In the genomic region with DNA sequence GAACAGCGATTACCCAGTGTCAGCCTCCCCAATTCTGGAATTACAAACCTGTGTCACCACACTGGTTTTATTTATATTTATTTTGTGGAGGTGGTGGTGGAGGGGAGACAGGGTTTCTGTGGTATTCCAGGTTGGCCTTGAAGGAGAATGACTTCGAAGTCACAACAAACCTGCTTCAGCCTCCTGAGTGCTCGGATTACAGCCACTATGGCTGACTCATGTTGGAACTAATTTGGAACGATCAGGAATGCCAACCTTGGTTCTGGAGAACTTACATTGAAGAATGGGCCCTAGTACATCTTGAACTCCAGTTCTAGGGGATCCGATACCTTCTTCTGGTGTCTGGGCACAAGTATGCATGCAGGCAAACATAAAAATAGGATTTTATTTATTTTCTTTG, we compare ENCODE assay signal across 7 mouse cellular contexts. TPM values are rescaled to one million over a fixed set of nuclear protein-coding genes. Genes with fewer than 3 reads are reported as not detected.
A peak's percentile ranks its signal among the peaks of the same experiment; 100 is the strongest.
DNase-seq lines count a peak whose midpoint lies in the region; ATAC-seq and TF ChIP-seq lines count a peak whose summit lies in the region.

No protein-coding gene starts in this region.

- no peak overlapping the region for H3K27ac ChIP-seq in lung, postnatal 0 days (ENCODE audit: low read length)
- H3K27ac ChIP-seq in forebrain, embryonic 15.5 days (replicated peaks) = peak overlapping the region; percentile 100; the same call in 1 of the 2 replicates
- no peak overlapping the region for H3K27ac ChIP-seq in limb, embryonic 12.5 days
- no peak overlapping the region for H3K27ac ChIP-seq in stomach, embryonic 16.5 days (ENCODE audit: low read length)

- TF ChIP-seq CTCF in lung, postnatal 0 days (IDR thresholded peaks at IDR 0.05) = no peak

- no peaks in the 10 kb centered on the region for H3K27me3 ChIP-seq in lung, postnatal 0 days (replicated peaks; ENCODE audit: insufficient read depth, low read length)
- H3K27me3 ChIP-seq in forebrain, embryonic 15.5 days = no peaks in the 10 kb centered on the region
- no peaks in the 10 kb centered on the region for H3K27me3 ChIP-seq in limb, embryonic 12.5 days
- no peaks in the 10 kb centered on the region for H3K27me3 ChIP-seq in stomach, embryonic 16.5 days (ENCODE audit: control insufficient read depth, insufficient read depth, low read length)

- peaks cover 2% of the 10 kb centered on the region; the same call in 1 of the 2 replicates for H3K4me1 ChIP-seq in lung, postnatal 0 days (ENCODE audit: insufficient read depth, low read depth, low read length)
- H3K4me1 ChIP-seq in forebrain, embryonic 15.5 days = peaks cover 27% of the 10 kb centered on the region
- H3K4me1 ChIP-seq in limb, embryonic 12.5 days (replicated peaks) = peaks cover 10% of the 10 kb centered on the region; the same call in 1 of the 2 replicates
- H3K4me1 ChIP-seq in stomach, embryonic 16.5 days (ENCODE audit: control insufficient read depth, insufficient read depth, low read length) = 0 out of 2 replicates have a peak, but pooled peaks cover 8% of the 10 kb centered on the region

- TF ChIP-seq EP300 in lung, postnatal 0 days (IDR thresholded peaks at IDR 0.05) = no peak

- H3K4me2 ChIP-seq in lung, postnatal 0 days (replicated peaks; ENCODE audit: low read depth, low read length) = peak overlapping the region; percentile 75
- H3K4me2 ChIP-seq in forebrain, embryonic 15.5 days (replicated peaks) = peak overlapping the region; percentile 90
- peak overlapping the region; percentile 85 for H3K4me2 ChIP-seq in limb, embryonic 12.5 days
- H3K4me2 ChIP-seq in stomach, embryonic 16.5 days (ENCODE audit: low read depth, low read length) = peak overlapping the region; percentile 80

- 69% methylated on average over 5 of the region's 5 CpGs for WGBS in lung, postnatal 0 days
- WGBS in forebrain, embryonic 15.5 days = 76% methylated on average over 5 of the region's 5 CpGs
- WGBS in limb, embryonic 12.5 days = 56% methylated on average over 5 of the region's 5 CpGs
- 68% methylated on average over 5 of the region's 5 CpGs for WGBS in stomach, embryonic 16.5 days

- H3K36me3 ChIP-seq in lung, postnatal 0 days (ENCODE audit: insufficient read depth, low read length) = no peaks in the 10 kb centered on the region
- no peaks in the 10 kb centered on the region for H3K36me3 ChIP-seq in forebrain, embryonic 15.5 days
- H3K36me3 ChIP-seq in limb, embryonic 12.5 days = no peaks in the 10 kb centered on the region
- no peaks in the 10 kb centered on the region for H3K36me3 ChIP-seq in stomach, embryonic 16.5 days (ENCODE audit: control insufficient read depth, insufficient read depth, low read length)

- no peak overlapping the region for H3K9ac ChIP-seq in lung, postnatal 0 days (replicated peaks; ENCODE audit: low read depth)
- H3K9ac ChIP-seq in forebrain, embryonic 15.5 days (replicated peaks) = no peak overlapping the region; the same call in 1 of the 2 replicates
- no peak overlapping the region for H3K9ac ChIP-seq in limb, embryonic 12.5 days (replicated peaks)
- H3K9ac ChIP-seq in stomach, embryonic 16.5 days (ENCODE audit: low read length) = no peak overlapping the region

- H3K9me3 ChIP-seq in lung, postnatal 0 days (ENCODE audit: low read length) = no peaks in the 10 kb centered on the region
- no peaks in the 10 kb centered on the region for H3K9me3 ChIP-seq in forebrain, embryonic 15.5 days
- no peaks in the 10 kb centered on the region for H3K9me3 ChIP-seq in limb, embryonic 12.5 days
- H3K9me3 ChIP-seq in stomach, embryonic 16.5 days (replicated peaks; ENCODE audit: control insufficient read depth, low read length) = no peaks in the 10 kb centered on the region

- peak overlapping the region; percentile 60; the same call in 1 of the 2 replicates for H3K4me3 ChIP-seq in lung, postnatal 0 days (ENCODE audit: low read depth, low read length)
- peak overlapping the region; percentile 98 for H3K4me3 ChIP-seq in forebrain, embryonic 15.5 days
- peak overlapping the region; percentile 100 for H3K4me3 ChIP-seq in limb, embryonic 12.5 days (replicated peaks)
- peak overlapping the region; percentile 98 for H3K4me3 ChIP-seq in stomach, embryonic 16.5 days (replicated peaks; ENCODE audit: low read length)

- no peak for ATAC-seq in lung, postnatal 0 days
- no peak for ATAC-seq in forebrain, embryonic 15.5 days (replicated peaks)
- ATAC-seq in limb, embryonic 12.5 days (ENCODE audit: insufficient number of reproducible peaks, insufficient read depth, low FRiP score, low TSS enrichment, low read depth) = no peak
- no peak for ATAC-seq in stomach, embryonic 16.5 days (ENCODE audit: insufficient read depth, low FRiP score)

- no peak for DNase-seq in lung, postnatal 0 days (ENCODE audit: low spot score)
- no peak for DNase-seq in lung, postnatal 10 days
- DNase-seq in urinary bladder, adult 2 months (ENCODE audit: low spot score) = no peak
- DNase-seq in adrenal gland, postnatal 25 days = no peak

RNA-seq across cellular contexts. Expression of a gene that starts 2.1 kb away (rescaled TPM):
- polyA plus RNA-seq in lung, postnatal 0 days (2015; fragmentation: Nextera tagmentation; extraction: Ambion mirVana) = 18.5 and 20.8 TPM in 2 replicates
- 29.0 and 30.8 TPM in 2 replicates for polyA plus RNA-seq in forebrain, embryonic 15.5 days (2015; fragmentation: Nextera tagmentation; extraction: Ambion mirVana)
- 12.1 and 14.6 TPM in 2 replicates for polyA plus RNA-seq in limb, embryonic 12.5 days (2016; fragmentation: Nextera tagmentation; extraction: Ambion mirVana)
- polyA plus RNA-seq in stomach, embryonic 16.5 days (2015; fragmentation: Nextera tagmentation; extraction: Ambion mirVana) = 14.1 and 15.2 TPM in 2 replicates
- polyA plus RNA-seq in urinary bladder, adult 2 months (2012; rRNA removed) = 92.9 and 97.0 TPM in 2 replicates
- total RNA-seq in adrenal gland, postnatal 25 days (2021) = 204 and 221 TPM in 2 replicates

RNA-seq across cellular contexts. Expression of a gene that starts 32.0 kb away (rescaled TPM):
- 87.2 and 92.5 TPM in 2 replicates for polyA plus RNA-seq in lung, postnatal 0 days (2015; fragmentation: Nextera tagmentation; extraction: Ambion mirVana)
- 58.8 and 60.0 TPM in 2 replicates for polyA plus RNA-seq in forebrain, embryonic 15.5 days (2015; fragmentation: Nextera tagmentation; extraction: Ambion mirVana)
- polyA plus RNA-seq in limb, embryonic 12.5 days (2016; fragmentation: Nextera tagmentation; extraction: Ambion mirVana) = 63.1 and 70.4 TPM in 2 replicates
- 91.6 and 93.4 TPM in 2 replicates for polyA plus RNA-seq in stomach, embryonic 16.5 days (2015; fragmentation: Nextera tagmentation; extraction: Ambion mirVana)
- polyA plus RNA-seq in urinary bladder, adult 2 months (2012; rRNA removed) = 94.5 and 97.4 TPM in 2 replicates
- total RNA-seq in adrenal gland, postnatal 25 days (2021) = 87.2 and 92.5 TPM in 2 replicates

RNA-seq across cellular contexts. Expression of a gene that starts 32.1 kb away (rescaled TPM):
- polyA plus RNA-seq in lung, postnatal 0 days (2015; fragmentation: Nextera tagmentation; extraction: Ambion mirVana) = 20.8 and 21.2 TPM in 2 replicates
- polyA plus RNA-seq in forebrain, embryonic 15.5 days (2015; fragmentation: Nextera tagmentation; extraction: Ambion mirVana) = 46.5 and 48.9 TPM in 2 replicates
- 74.3 and 77.2 TPM in 2 replicates for polyA plus RNA-seq in limb, embryonic 12.5 days (2016; fragmentation: Nextera tagmentation; extraction: Ambion mirVana)
- polyA plus RNA-seq in stomach, embryonic 16.5 days (2015; fragmentation: Nextera tagmentation; extraction: Ambion mirVana) = 39.5 and 42.2 TPM in 2 replicates
- 22.0 and 28.7 TPM in 2 replicates for polyA plus RNA-seq in urinary bladder, adult 2 months (2012; rRNA removed)
- total RNA-seq in adrenal gland, postnatal 25 days (2021) = 30.2 and 32.5 TPM in 2 replicates

RNA-seq across cellular contexts. Expression of a gene that starts 37.7 kb away (rescaled TPM):
- 24.1 and 24.7 TPM in 2 replicates for polyA plus RNA-seq in lung, postnatal 0 days (2015; fragmentation: Nextera tagmentation; extraction: Ambion mirVana)
- 41.1 and 50.3 TPM in 2 replicates for polyA plus RNA-seq in forebrain, embryonic 15.5 days (2015; fragmentation: Nextera tagmentation; extraction: Ambion mirVana)
- 124 and 126 TPM in 2 replicates for polyA plus RNA-seq in limb, embryonic 12.5 days (2016; fragmentation: Nextera tagmentation; extraction: Ambion mirVana)
- polyA plus RNA-seq in stomach, embryonic 16.5 days (2015; fragmentation: Nextera tagmentation; extraction: Ambion mirVana) = 76.2 and 84.9 TPM in 2 replicates
- polyA plus RNA-seq in urinary bladder, adult 2 months (2012; rRNA removed) = 7.9 and 9.8 TPM in 2 replicates
- 12.5 and 14.5 TPM in 2 replicates for total RNA-seq in adrenal gland, postnatal 25 days (2021)

RNA-seq across cellular contexts. Expression of a gene that starts 45.6 kb away (rescaled TPM):
- polyA plus RNA-seq in lung, postnatal 0 days (2015; fragmentation: Nextera tagmentation; extraction: Ambion mirVana) = 0.33 and 0.35 TPM in 2 replicates
- 2.9 and 3.2 TPM in 2 replicates for polyA plus RNA-seq in forebrain, embryonic 15.5 days (2015; fragmentation: Nextera tagmentation; extraction: Ambion mirVana)
- 0.23 and 0.29 TPM in 2 replicates for polyA plus RNA-seq in limb, embryonic 12.5 days (2016; fragmentation: Nextera tagmentation; extraction: Ambion mirVana)
- 0.50 and 0.63 TPM in 2 replicates for polyA plus RNA-seq in stomach, embryonic 16.5 days (2015; fragmentation: Nextera tagmentation; extraction: Ambion mirVana)
- 0.06 and 0.10 TPM in 2 replicates for polyA plus RNA-seq in urinary bladder, adult 2 months (2012; rRNA removed)
- 0.52 and 0.76 TPM in 2 replicates for total RNA-seq in adrenal gland, postnatal 25 days (2021)
